Mouse (Mus musculus) limb, embryonic 13.5 days (tissue): ENCODE results near the gene Gdf15. TPM values are rescaled to one million over a fixed set of nuclear protein-coding genes. Genes with fewer than 3 reads are reported as not detected.

Source experiments
- ATAC-seq: fragments of 200-750 bp; cut with Nextera tagmentation; 2 replicates; pipeline ENCODE4 v1.8.0; 2017; ENCODE audit warnings: low read depth, moderate number of reproducible peaks, moderate TSS enrichment; ENCODE audit not compliant: low FRiP score
- H3K27ac ChIP-seq: fragments of 300-500 bp; sonication (generic); 2 replicates; pipeline ENCODE4 v1.5.1; 2015; ENCODE audit warnings: inconsistent platforms, mild to moderate bottlenecking, moderate library complexity
- H3K27me3 ChIP-seq: fragments of 300-500 bp; sonication (generic); 2 replicates; pipeline ENCODE4 v1.6.1; 2015; ENCODE audit warnings: mild to moderate bottlenecking, inconsistent platforms
- H3K36me3 ChIP-seq: fragments of 300-500 bp; sonication (generic); 2 replicates; pipeline ENCODE4 v1.6.1; 2015; ENCODE audit warnings: inconsistent platforms, mild to moderate bottlenecking, moderate library complexity
- H3K4me1 ChIP-seq: fragments of 300-500 bp; sonication (generic); 2 replicates; pipeline ENCODE4 v1.6.1; 2015; ENCODE audit warnings: inconsistent platforms
- H3K4me2 ChIP-seq: fragments of 300-500 bp; sonication (generic); replicated peaks from 2 replicates; pipeline ENCODE4 v1.6.1; 2015; ENCODE audit warnings: inconsistent platforms, mild to moderate bottlenecking, moderate library complexity
- H3K4me3 ChIP-seq: fragments of 300-500 bp; sonication (generic); 2 replicates; pipeline ENCODE4 v1.5.1; 2015; ENCODE audit warnings: moderate library complexity, mild to moderate bottlenecking, inconsistent platforms
- H3K9ac ChIP-seq: fragments of 300-500 bp; sonication (generic); 2 replicates; pipeline ENCODE4 v1.6.1; 2015; ENCODE audit warnings: mild to moderate bottlenecking, inconsistent platforms
- H3K9me3 ChIP-seq: fragments of 300-500 bp; sonication (generic); 2 replicates; pipeline ENCODE4 v1.6.1; 2016; ENCODE audit warnings: inconsistent platforms
- WGBS: fragments of 180-500 bp; shearing (Covaris S2); methylation state at CpG from one replicate; pipeline ENCODE4 v1.1.7; 2015; 5-methylcytosine and 5-hydroxymethylcytosine counted together
- polyA plus RNA-seq: library from polyadenylated mRNA; unstranded; fragments of >200 nt; fragmentation: Nextera tagmentation; extraction: Ambion mirVana; gene quantifications from 2 replicates; pipeline ENCODE4 v1.2.1, GENCODE M21; 2015

Gdf15 gene
- polyA plus RNA-seq, 1 experiment from 2014 or later = not detected

- Histone ChIP-seq H3K4me3 (no peak overlapping the region), H3K27me3 (no peaks in the 10 kb centered on the region)
Observed at GRCm38 (mm10) chr8:70643019-70643418, 10.8 kb upstream of the Gdf15 start.

GRCm38 (mm10) chr8:70638752-70639151 lies 6.5 kb upstream of the Gdf15 start:
- H3K4me2 ChIP-seq = no peak overlapping the region
- no peak overlapping the region for H3K9ac ChIP-seq
- H3K4me3 ChIP-seq = no peak overlapping the region
- H3K4me1 ChIP-seq = peaks cover 28% of the 10 kb centered on the region
- no peaks in the 10 kb centered on the region for H3K36me3 ChIP-seq
- WGBS = 63% methylated on average over 9 of the region's 9 CpGs
- H3K27ac ChIP-seq = no peak overlapping the region; the same call in 1 of the 2 replicates
- no peaks in the 10 kb centered on the region for H3K9me3 ChIP-seq
- ATAC-seq = no peak
- H3K27me3 ChIP-seq = no peaks in the 10 kb centered on the region

More at GRCm38 (mm10) chr8:70643019-70643418, 10.8 kb upstream of the Gdf15 start:
- Histone ChIP-seq H3K27ac (no peak overlapping the region), H3K4me2 (no peak overlapping the region), H3K9me3 (no peaks in the 10 kb centered on the region), H3K9ac (no peak overlapping the region), H3K4me1 (peaks cover 37% of the 10 kb centered on the region), H3K36me3 (no peaks in the 10 kb centered on the region)
- no peak for ATAC-seq
- 54% methylated on average over 3 of the region's 3 CpGs for WGBS

GRCm38 (mm10) chr8:70636838-70637237 lies 4.6 kb upstream of the Gdf15 start:
- H3K27me3 ChIP-seq = peaks cover 2% of the 10 kb centered on the region
- 55% methylated on average over 8 of the region's 8 CpGs for WGBS
- H3K4me2 ChIP-seq = no peak overlapping the region
- H3K27ac ChIP-seq = no peak overlapping the region
- no peak for ATAC-seq
- no peaks in the 10 kb centered on the region for H3K36me3 ChIP-seq
- 0 out of 2 replicates have a peak overlapping the region, but pooled peaks have one; percentile 31 for H3K9ac ChIP-seq
- peaks cover 32% of the 10 kb centered on the region for H3K4me1 ChIP-seq
- H3K9me3 ChIP-seq = no peaks in the 10 kb centered on the region
- no peak overlapping the region for H3K4me3 ChIP-seq

- Histone ChIP-seq H3K4me3 (no peak overlapping the region), H3K4me1 (peaks cover 45% of the 10 kb centered on the region), H3K9ac (no peak overlapping the region), H3K27me3 (peaks cover 14% of the 10 kb centered on the region), H3K9me3 (no peaks in the 10 kb centered on the region), H3K4me2 (no peak overlapping the region), H3K27ac (no peak overlapping the region), H3K36me3 (no peaks in the 10 kb centered on the region)
- WGBS = 77% methylated on average over 6 of the region's 6 CpGs
- no peak for ATAC-seq
Observed at GRCm38 (mm10) chr8:70635527-70635926, 3.3 kb upstream of the Gdf15 start.

GRCm38 (mm10) chr8:70634066-70634465 lies 1.8 kb upstream of the Gdf15 start:
- H3K9me3 ChIP-seq = no peaks in the 10 kb centered on the region
- no peak overlapping the region for H3K9ac ChIP-seq
- H3K27ac ChIP-seq = no peak overlapping the region
- peaks cover 14% of the 10 kb centered on the region for H3K27me3 ChIP-seq
- no peak for ATAC-seq
- WGBS = 53% methylated on average over 6 of the region's 6 CpGs
- H3K4me1 ChIP-seq = peaks cover 55% of the 10 kb centered on the region
- H3K4me2 ChIP-seq = 0 out of 2 replicates have a peak overlapping the region, but pooled peaks have one; percentile 4
- H3K36me3 ChIP-seq = no peaks in the 10 kb centered on the region
- no peak overlapping the region for H3K4me3 ChIP-seq

GRCm38 (mm10) chr8:70631436-70631835 lies 820 bp downstream of the Gdf15 start:
- WGBS = 20% methylated on average over 24 of the region's 24 CpGs
- no peaks in the 10 kb centered on the region for H3K36me3 ChIP-seq
- H3K4me1 ChIP-seq = peaks cover 40% of the 10 kb centered on the region
- peak overlapping the region; percentile 77; the same call in 1 of the 2 replicates for H3K4me2 ChIP-seq
- ATAC-seq = no peak
- H3K27ac ChIP-seq = no peak overlapping the region
- peak overlapping the region; percentile 25; the same call in 1 of the 2 replicates for H3K9ac ChIP-seq
- no peak overlapping the region for H3K4me3 ChIP-seq
- no peaks in the 10 kb centered on the region for H3K9me3 ChIP-seq
- H3K27me3 ChIP-seq = peaks cover 14% of the 10 kb centered on the region

GRCm38 (mm10) chr8:70630532-70631381 lies 1.5 kb downstream of the Gdf15 start:
- ATAC-seq = no peak
- Histone ChIP-seq H3K4me1 (peaks cover 37% of the 10 kb centered on the region), H3K4me3 (peak overlapping the region; percentile 53; the same call in 1 of the 2 replicates)

GRCm38 (mm10) chr8:70629574-70630531 lies 2.4 kb downstream of the Gdf15 start:
- Histone ChIP-seq H3K4me3 (peak overlapping the region; percentile 53), H3K9me3 (no peaks in the 10 kb centered on the region), H3K9ac (peak overlapping the region; percentile 70), H3K4me2 (peak overlapping the region; percentile 77), H3K27me3 (peaks cover 14% of the 10 kb centered on the region), H3K4me1 (peaks cover 43% of the 10 kb centered on the region), H3K27ac (0 out of 2 replicates have a peak overlapping the region, but pooled peaks have one; percentile 22), H3K36me3 (no peaks in the 10 kb centered on the region)
- ATAC-seq = peak; percentile 89
- 1% methylated on average over 60 of the region's 60 CpGs for WGBS

More at GRCm38 (mm10) chr8:70630532-70631381, 1.5 kb downstream of the Gdf15 start:
- Histone ChIP-seq H3K27me3 (peaks cover 14% of the 10 kb centered on the region), H3K27ac (no peak overlapping the region), H3K4me2 (peak overlapping the region; percentile 77), H3K9ac (no peak overlapping the region), H3K36me3 (no peaks in the 10 kb centered on the region), H3K9me3 (no peaks in the 10 kb centered on the region)
- 16% methylated on average over 22 of the region's 22 CpGs for WGBS

- peak overlapping the region; percentile 70 for H3K9ac ChIP-seq
- WGBS = 57% methylated on average over 7 of the region's 7 CpGs
Observed at GRCm38 (mm10) chr8:70628986-70629490, 3.2 kb downstream of the Gdf15 start.

GRCm38 (mm10) chr8:70627041-70627440 lies 5.2 kb downstream of the Gdf15 start:
- Histone ChIP-seq H3K4me1 (peaks cover 33% of the 10 kb centered on the region), H3K36me3 (no peaks in the 10 kb centered on the region), H3K27me3 (peaks cover 25% of the 10 kb centered on the region), H3K4me2 (no peak overlapping the region), H3K27ac (no peak overlapping the region), H3K9ac (no peak overlapping the region), H3K4me3 (no peak overlapping the region), H3K9me3 (no peaks in the 10 kb centered on the region)
- no peak for ATAC-seq
- WGBS = 84% methylated on average over 5 of the region's 5 CpGs

More at GRCm38 (mm10) chr8:70628986-70629490, 3.2 kb downstream of the Gdf15 start:
- H3K36me3 ChIP-seq = no peaks in the 10 kb centered on the region
- no peaks in the 10 kb centered on the region for H3K9me3 ChIP-seq
- H3K4me1 ChIP-seq = peaks cover 39% of the 10 kb centered on the region
- H3K27ac ChIP-seq = peak overlapping the region; percentile 22; the same call in 1 of the 2 replicates
- ATAC-seq = no peak
- peak overlapping the region; percentile 77 for H3K4me2 ChIP-seq
- H3K4me3 ChIP-seq = peak overlapping the region; percentile 53
- H3K27me3 ChIP-seq = peaks cover 14% of the 10 kb centered on the region

- H3K4me1 ChIP-seq = peaks cover 16% of the 10 kb centered on the region
- H3K36me3 ChIP-seq = no peaks in the 10 kb centered on the region
- H3K9ac ChIP-seq = no peak overlapping the region
- peaks cover 28% of the 10 kb centered on the region for H3K27me3 ChIP-seq
- no peak overlapping the region for H3K4me3 ChIP-seq
- no peak for ATAC-seq
- 13% methylated on average over 5 of the region's 5 CpGs for WGBS
- no peaks in the 10 kb centered on the region for H3K9me3 ChIP-seq
- H3K4me2 ChIP-seq = peak overlapping the region; percentile 21
- H3K27ac ChIP-seq = no peak overlapping the region
Observed at GRCm38 (mm10) chr8:70625104-70625503, 7.2 kb downstream of the Gdf15 start.
